Mouse (Mus musculus) midbrain, postnatal 0 days (tissue): Measurements from ENCODE around the gene Rac2. TPM values are rescaled to one million over a fixed set of nuclear protein-coding genes. Genes with fewer than 3 reads are reported as not detected.

ENCODE experiments used
- ATAC-seq: fragments of 200-750 bp; cut with Nextera tagmentation; 2 replicates; pipeline ENCODE4 v1.8.0; 2017; ENCODE audit warnings: moderate number of reproducible peaks, mild to moderate bottlenecking, moderate TSS enrichment, moderate library complexity; ENCODE audit not compliant: low FRiP score
- DNase-seq: peaks from one replicate; pipeline ENCODE4 v3.0.0-alpha.2; 2015; ENCODE audit warnings: low spot score
- H3K27ac ChIP-seq: fragments of 300-500 bp; sonication (generic); 2 replicates; pipeline ENCODE4 v1.5.1; 2014; ENCODE audit warnings: low read depth, mild to moderate bottlenecking, low read length, mixed read lengths
- H3K27me3 ChIP-seq: fragments of 300-500 bp; sonication (generic); 2 replicates; pipeline ENCODE4 v1.6.1; 2014; ENCODE audit warnings: low read length, control low read depth, mixed read lengths; ENCODE audit not compliant: insufficient read depth
- H3K36me3 ChIP-seq: fragments of 300-500 bp; sonication (generic); 2 replicates; pipeline ENCODE4 v1.6.1; 2014; ENCODE audit warnings: low read length, control low read depth, mixed read lengths; ENCODE audit not compliant: insufficient read depth
- H3K4me1 ChIP-seq: fragments of 300-500 bp; sonication (generic); 2 replicates; pipeline ENCODE4 v1.6.1; 2014; ENCODE audit warnings: mild to moderate bottlenecking, control low read depth, antibody characterized with exemption, low read length, mixed read lengths; ENCODE audit not compliant: insufficient read depth
- H3K4me2 ChIP-seq: fragments of 300-500 bp; sonication (generic); 2 replicates; pipeline ENCODE4 v1.6.1; 2014; ENCODE audit warnings: low read depth, mild to moderate bottlenecking, low read length, mixed read lengths; ENCODE audit not compliant: poor library complexity, severe bottlenecking
- H3K4me3 ChIP-seq: fragments of 300-500 bp; sonication (generic); 2 replicates; pipeline ENCODE4 v1.5.1; 2014; ENCODE audit warnings: low read depth, mild to moderate bottlenecking, low read length, moderate library complexity
- H3K9ac ChIP-seq: fragments of 300-500 bp; sonication (generic); replicated peaks from 2 replicates; pipeline ENCODE4 v1.6.1; 2014; ENCODE audit warnings: mild to moderate bottlenecking, low read length, moderate library complexity, mixed read lengths; ENCODE audit not compliant: poor library complexity, severe bottlenecking
- H3K9me3 ChIP-seq: fragments of 300-500 bp; sonication (generic); 2 replicates; pipeline ENCODE4 v1.6.1; 2016; ENCODE audit warnings: low read length, control low read depth
- CTCF ChIP-seq: IDR thresholded peaks from 2 replicates; pipeline ENCODE4 v1.5.1; 2016; ENCODE audit warnings: antibody characterized with exemption, mild to moderate bottlenecking
- WGBS: fragments of 180-500 bp; shearing (Covaris S2); extraction: QIAGEN DNeasy Blood & Tissue Kit; methylation state at CpG from one replicate; pipeline ENCODE4 v1.1.7; 2014; 5-methylcytosine and 5-hydroxymethylcytosine counted together
- polyA plus RNA-seq: library from polyadenylated mRNA; unstranded; fragments of >200 nt; fragmentation: Nextera tagmentation; extraction: Ambion mirVana; gene quantifications from 2 replicates; pipeline ENCODE4 v1.2.1, GENCODE M21; 2015
- total RNA-seq: library from RNA; depleted of rRNA; stranded (reverse); fragments of >200 nt; gene quantifications from 2 replicates; pipeline ENCODE4 v1.2.3, GENCODE M21; 2014

The Rac2 gene
- total and polyA plus RNA-seq, 2 experiments from 2014 or later = 1.7 to 4.9 TPM

- DNase-seq (peak; percentile 45), ATAC-seq (no peak)
- H3K36me3 ChIP-seq = no peaks in the 10 kb centered on the region
- H3K4me1 ChIP-seq = 0 out of 2 replicates have a peak, but pooled peaks cover 4% of the 10 kb centered on the region
- H3K9me3 ChIP-seq = peaks cover 2% of the 10 kb centered on the region; the same call in 1 of the 2 replicates
- TF ChIP-seq CTCF = peak; percentile 61
- no peak overlapping the region for H3K27ac ChIP-seq
- 0 out of 2 replicates have a peak overlapping the region, but pooled peaks have one; percentile 29 for H3K9ac ChIP-seq
- H3K4me2 ChIP-seq = no peak overlapping the region
- no peak overlapping the region for H3K4me3 ChIP-seq
- WGBS = 50% methylated on average over 5 of the region's 5 CpGs
- H3K27me3 ChIP-seq = no peaks in the 10 kb centered on the region
These were observed 24.9 kb downstream of the Rac2 start for GRCm38 (mm10) chr15:78547415-78548335.

DNA sequence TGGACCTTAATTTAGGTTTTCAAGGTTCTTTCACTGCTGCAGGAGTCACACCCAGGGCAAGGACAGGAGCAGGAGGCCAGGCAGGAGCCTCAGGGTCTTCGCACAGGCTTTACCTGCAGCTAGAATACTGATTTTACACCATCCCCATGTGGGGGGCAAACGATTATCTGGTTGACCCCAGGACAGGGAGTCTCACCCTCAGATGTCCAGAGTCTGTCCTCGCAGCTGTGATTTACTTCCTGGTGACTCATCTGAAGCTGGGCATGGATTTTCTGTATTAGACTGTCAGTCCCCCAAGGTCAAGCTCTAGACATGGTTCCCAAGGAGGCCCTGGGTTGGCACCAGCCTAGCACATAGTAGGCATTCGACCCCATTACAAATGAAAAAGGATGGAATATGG is 26.5 kb downstream of the Rac2 start:
- WGBS = 84% methylated on average over 4 of the region's 4 CpGs
- H3K36me3 ChIP-seq = no peaks in the 10 kb centered on the region
- no peak overlapping the region for H3K4me3 ChIP-seq
- ATAC-seq = no peak
- H3K4me1 ChIP-seq = 0 out of 2 replicates have a peak, but pooled peaks cover 4% of the 10 kb centered on the region
- no peak overlapping the region for H3K4me2 ChIP-seq
- H3K27me3 ChIP-seq = no peaks in the 10 kb centered on the region
- DNase-seq = no peak
- H3K9me3 ChIP-seq = no peaks in the 10 kb centered on the region
- H3K9ac ChIP-seq = no peak overlapping the region
- no peak overlapping the region for H3K27ac ChIP-seq
- TF ChIP-seq CTCF = no peak

DNA sequence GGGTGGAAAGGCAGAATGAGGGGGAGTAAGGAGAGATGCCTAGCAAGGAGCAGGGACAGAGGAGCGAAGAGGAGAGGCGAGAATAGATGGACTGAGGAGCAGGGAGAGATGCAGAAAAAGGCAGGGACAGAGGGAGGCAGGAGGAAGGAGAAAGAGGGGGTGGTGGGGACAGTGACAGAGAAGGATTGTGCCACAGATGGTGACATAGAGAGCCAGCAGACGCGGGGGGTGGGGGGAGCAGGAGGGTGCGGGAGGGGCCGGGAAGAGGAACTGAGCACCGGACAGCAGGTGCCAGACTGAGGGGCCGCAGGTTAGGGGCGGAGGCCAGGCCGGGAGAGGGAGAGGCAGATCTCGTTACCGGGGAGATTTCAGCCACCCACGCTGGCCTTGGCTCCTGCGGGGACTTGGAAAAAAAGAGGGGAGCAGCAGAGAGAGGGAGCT is 28.0 kb downstream of the Rac2 start, which contains the start of gene Sstr3:
Gene Sstr3 (minus strand): TSS at position 125 of the 441 bp plus-strand sequence.
- TF ChIP-seq CTCF = no peak
- Histone ChIP-seq H3K4me3 (no peak within 1 kb of the TSS), H3K4me1 (0 out of 2 replicates have a peak, but pooled peaks cover 4% of the 10 kb centered on the region), H3K9ac (peak within 1 kb of the TSS; percentile 44), H3K27me3 (no peaks in the 10 kb centered on the region), H3K27ac (no peak within 1 kb of the TSS), H3K4me2 (peak within 1 kb of the TSS; percentile 43), H3K9me3 (no peaks in the 10 kb centered on the region), H3K36me3 (no peaks in the 10 kb centered on the region)
- WGBS = 7% methylated on average over 13 of the region's 14 CpGs
- DNase-seq (peak; percentile 38), ATAC-seq (no peak)

- 0 out of 2 replicates have a peak, but pooled peaks cover 4% of the 10 kb centered on the region for H3K4me1 ChIP-seq
- H3K36me3 ChIP-seq = no peaks in the 10 kb centered on the region
- H3K27ac ChIP-seq = no peak overlapping the region
- no peaks in the 10 kb centered on the region for H3K27me3 ChIP-seq
- no peak for TF ChIP-seq CTCF
- H3K4me2 ChIP-seq = no peak overlapping the region
- no peak overlapping the region for H3K4me3 ChIP-seq
- WGBS = 83% methylated on average over 15 of the region's 15 CpGs
- no peak for DNase-seq
- ATAC-seq = no peak
- H3K9ac ChIP-seq = no peak overlapping the region
- no peaks in the 10 kb centered on the region for H3K9me3 ChIP-seq
These were observed 28.5 kb downstream of the Rac2 start for GRCm38 (mm10) chr15:78544041-78544440.

- ATAC-seq = no peak
- no peak for DNase-seq
- Histone ChIP-seq H3K4me3 (no peak overlapping the region), H3K27ac (no peak overlapping the region), H3K4me1 (0 out of 2 replicates have a peak, but pooled peaks cover under 1% of the 10 kb centered on the region), H3K4me2 (no peak overlapping the region), H3K36me3 (no peaks in the 10 kb centered on the region), H3K9me3 (no peaks in the 10 kb centered on the region), H3K27me3 (no peaks in the 10 kb centered on the region; the same call in 1 of the 2 replicates), H3K9ac (no peak overlapping the region)
- TF ChIP-seq CTCF = no peak
- WGBS = 70% methylated on average over 7 of the region's 7 CpGs
These were observed 29.7 kb downstream of the Rac2 start for GRCm38 (mm10) chr15:78542767-78543303.
